17 mouse cellular contexts compared by ENCODE assay signal in the genomic region with DNA sequence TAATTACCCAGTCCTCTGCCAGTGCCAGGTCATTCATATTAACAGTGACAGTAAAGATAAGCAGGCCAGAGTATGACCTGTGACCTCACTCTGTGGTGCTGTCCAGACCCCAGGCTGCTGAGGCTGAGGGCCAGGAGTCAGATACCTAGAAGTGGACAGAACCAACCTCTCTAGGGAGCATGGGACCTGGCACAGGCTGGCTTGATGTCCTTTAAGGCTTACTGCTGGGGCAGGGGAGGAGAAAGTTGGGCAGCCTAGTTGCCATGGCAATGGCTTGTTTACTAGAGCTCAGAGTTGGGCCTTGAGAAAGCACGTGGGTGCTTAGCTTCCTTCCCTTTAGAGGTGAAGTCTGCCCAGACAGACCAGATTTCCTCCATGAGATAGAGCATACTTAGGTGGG. TPM values are rescaled to one million over a fixed set of nuclear protein-coding genes. Genes with fewer than 3 reads are reported as not detected.
DNase-seq lines count a peak whose midpoint lies in the region; ATAC-seq lines count a peak whose summit lies in the region.
"Had no signal": no experiment of that assay in that cellular context is flagged by ENCODE, and none has a peak within 500 bp of the region (broad histone marks: within the 10 kb centered on the region; RNA-seq: fewer than 3 reads in every experiment).

No protein-coding gene starts in this region.

- no peaks in the 10 kb centered on the region for H3K9me3 ChIP-seq in limb, embryonic 11.5 days (ENCODE audit: control insufficient read depth, low read length)
- no peaks in the 10 kb centered on the region for H3K9me3 ChIP-seq in limb, embryonic 10.5 days (replicated peaks)
- H3K9me3 ChIP-seq: G1E; stomach, embryonic 15.5 days had no signal

- H3K4me2 ChIP-seq in limb, embryonic 11.5 days (ENCODE audit: low read depth, severe bottlenecking) = no peak overlapping the region
- H3K4me2 ChIP-seq: stomach, embryonic 15.5 days had no signal

- H3K27me3 ChIP-seq in limb, embryonic 11.5 days (ENCODE audit: control insufficient read depth, insufficient read depth, low read length) = no peaks in the 10 kb centered on the region
- peaks cover 11% of the 10 kb centered on the region for H3K27me3 ChIP-seq in limb, embryonic 10.5 days (ENCODE audit: low read depth, poor library complexity, severe bottlenecking)
- H3K27me3 ChIP-seq: stomach, embryonic 15.5 days had no signal

- ATAC-seq in limb, embryonic 11.5 days (ENCODE audit: insufficient number of reproducible peaks, low FRiP score, low TSS enrichment, low read depth) = peak; percentile 35; the same call in 1 of the 2 replicates
- peak; percentile 13; the same call in 1 of the 2 replicates for ATAC-seq in common myeloid progenitor, adult 5-6 weeks (replicated peaks; ENCODE audit: low read depth, poor library complexity, severe bottlenecking)
- ATAC-seq: liver, postnatal 0 days had no signal

- H3K4me3 ChIP-seq in limb, embryonic 11.5 days (ENCODE audit: low read depth, low read length) = no peak overlapping the region
- no peak overlapping the region for H3K4me3 ChIP-seq in limb, embryonic 10.5 days
- H3K4me3 ChIP-seq: gastrocnemius, adult 2 months; stomach, embryonic 15.5 days had no signal

- H3K4me1 ChIP-seq in limb, embryonic 11.5 days (ENCODE audit: control insufficient read depth, insufficient read depth, low read length) = no peaks in the 10 kb centered on the region
- H3K4me1 ChIP-seq in limb, embryonic 10.5 days = peaks cover 15% of the 10 kb centered on the region

- DNase-seq in adrenal gland, adult 8-10 months = peak; percentile 34
- no peak for DNase-seq in adrenal gland, postnatal 25 days
- no peak for DNase-seq in limb, embryonic 11.5 days (ENCODE audit: low spot score)
- no peak for DNase-seq in limb, embryonic 10.5 days (ENCODE audit: low spot score)
- peak; percentile 14 for DNase-seq in CD4-positive helper T cell, adult 2 months (ENCODE audit: low read depth, low spot score)
- DNase-seq in thymus, postnatal 25 days = no peak
- DNase-seq: B cell, adult 2 months; forebrain, postnatal 0 days; gastrocnemius, adult 2 months; heart, postnatal 10 days; liver, postnatal 0 days; right cerebral cortex, adult 18-20 months had no signal

- H3K36me3 ChIP-seq in limb, embryonic 11.5 days (ENCODE audit: control insufficient read depth, insufficient read depth, low read length) = no peaks in the 10 kb centered on the region
- H3K36me3 ChIP-seq in limb, embryonic 10.5 days = no peaks in the 10 kb centered on the region
- H3K36me3 ChIP-seq: G1E; stomach, embryonic 15.5 days had no signal

- WGBS in limb, embryonic 11.5 days = 55% methylated on average over 1 of the region's 1 CpGs
- 48% methylated on average over 1 of the region's 1 CpGs for WGBS in limb, embryonic 10.5 days

- H3K27ac ChIP-seq in limb, embryonic 11.5 days (replicated peaks; ENCODE audit: low read depth, low read length) = no peak overlapping the region
- H3K27ac ChIP-seq in limb, embryonic 10.5 days = no peak overlapping the region
- H3K27ac ChIP-seq: gastrocnemius, adult 2 months; stomach, embryonic 15.5 days had no signal

- no peak overlapping the region for H3K9ac ChIP-seq in limb, embryonic 11.5 days (ENCODE audit: low read length)
- H3K9ac ChIP-seq: forebrain, postnatal 0 days; liver, postnatal 0 days; stomach, embryonic 15.5 days had no signal

RNA-seq across cellular contexts. Expression of a gene that starts 20.5 kb away (rescaled TPM):
- total RNA-seq in adrenal gland, adult 8-10 months (2022) = 1 to 10 TPM; 2.6 to 3.8 (median 3.5) TPM
- total RNA-seq in adrenal gland, postnatal 25 days (2021) = 2.2 and 2.5 TPM in 2 replicates
- polyA plus RNA-seq in limb, embryonic 11.5 days (2014; fragmentation: Nextera tagmentation; extraction: Ambion mirVana) = 0.09 TPM in 1 of 2 replicates, not detected in the other
- 0.11 TPM in 1 of 2 replicates, not detected in the other for polyA plus RNA-seq in limb, embryonic 10.5 days (2016; fragmentation: Nextera tagmentation; extraction: Ambion mirVana)
- total RNA-seq in common myeloid progenitor, adult 5-6 weeks (2017) = not detected in 2 replicates
- total RNA-seq: G1E; megakaryocyte, adult 5-6 weeks had no signal
- polyA plus RNA-seq: G1E; liver, postnatal 0 days had no signal

RNA-seq across cellular contexts. Expression of a gene that starts 46.0 kb away (rescaled TPM):
- total RNA-seq in adrenal gland, adult 8-10 months (2022) = 1 to 10 TPM in 2 of 4 experiments, under 1 TPM in 2; 0.52 to 2.2 (median 1.0) TPM
- 0.88 TPM in 1 of 2 replicates, not detected in the other for total RNA-seq in adrenal gland, postnatal 25 days (2021)
- polyA plus RNA-seq in limb, embryonic 11.5 days (2014; fragmentation: Nextera tagmentation; extraction: Ambion mirVana) = 0.16 TPM in 1 of 2 replicates, not detected in the other
- not detected in 2 replicates for polyA plus RNA-seq in limb, embryonic 10.5 days (2016; fragmentation: Nextera tagmentation; extraction: Ambion mirVana)
- not detected in 2 replicates for total RNA-seq in common myeloid progenitor, adult 5-6 weeks (2017)

RNA-seq across cellular contexts. Expression of a gene that starts 47.8 kb away (rescaled TPM):
- total RNA-seq in adrenal gland, adult 8-10 months (2022) = 10 to 100 TPM; 32.9 to 54.6 (median 44.5) TPM
- 21.6 and 27.9 TPM in 2 replicates for total RNA-seq in adrenal gland, postnatal 25 days (2021)
- 0.45 and 0.55 TPM in 2 replicates for polyA plus RNA-seq in limb, embryonic 11.5 days (2014; fragmentation: Nextera tagmentation; extraction: Ambion mirVana)
- polyA plus RNA-seq in limb, embryonic 10.5 days (2016; fragmentation: Nextera tagmentation; extraction: Ambion mirVana) = 0.33 and 0.41 TPM in 2 replicates
- total RNA-seq in common myeloid progenitor, adult 5-6 weeks (2017) = not detected in 2 replicates
- total RNA-seq: megakaryocyte, adult 5-6 weeks; neutrophil, adult 5-6 weeks had no signal
- polyA plus RNA-seq: G1E had no signal

Comparison
In these comparisons a context has a peak if more than half of its experiments do, and no peak if none do; other contexts are left out.
1. DNase-seq: peak in adrenal gland, adult 8-10 months (single experiment) and CD4-positive helper T cell, adult 2 months (single experiment); none in adrenal gland, postnatal 25 days (single experiment), limb, embryonic 11.5 days (single experiment), limb, embryonic 10.5 days (single experiment) and thymus, postnatal 25 days (single experiment).
2. RNA of a gene that starts 47.8 kb away (total RNA-seq): 32.9 to 54.6 TPM in adrenal gland, adult 8-10 months and 21.6 to 27.9 TPM in adrenal gland, postnatal 25 days; not detected in common myeloid progenitor, adult 5-6 weeks; every median in the first group is over 10 times any median in the second.